Mouse (Mus musculus) gastrocnemius, postnatal 36 days (tissue): ENCODE results near the gene Dnah10. TPM values are rescaled to one million over a fixed set of nuclear protein-coding genes. Genes with fewer than 3 reads are reported as not detected.

ENCODE experiments used
- DNase-seq, 2 experiments: peaks; one replicate each; pipeline ENCODE4 v3.0.0; 2022
- intact Hi-C: fragments of 180-260 bp; cut with DNase I; formaldehyde crosslinking; loops from one replicate; pipeline ENCODE4 v1.15.1; 2025
- total RNA-seq, 2 experiments: library from RNA; stranded (reverse); gene quantifications; 2 replicates each; pipeline ENCODE4 v1.2.3; 2021

Dnah10 gene
- total RNA-seq, 2 experiments from 2014 or later: 0.02 TPM; not detected in 1

DNA sequence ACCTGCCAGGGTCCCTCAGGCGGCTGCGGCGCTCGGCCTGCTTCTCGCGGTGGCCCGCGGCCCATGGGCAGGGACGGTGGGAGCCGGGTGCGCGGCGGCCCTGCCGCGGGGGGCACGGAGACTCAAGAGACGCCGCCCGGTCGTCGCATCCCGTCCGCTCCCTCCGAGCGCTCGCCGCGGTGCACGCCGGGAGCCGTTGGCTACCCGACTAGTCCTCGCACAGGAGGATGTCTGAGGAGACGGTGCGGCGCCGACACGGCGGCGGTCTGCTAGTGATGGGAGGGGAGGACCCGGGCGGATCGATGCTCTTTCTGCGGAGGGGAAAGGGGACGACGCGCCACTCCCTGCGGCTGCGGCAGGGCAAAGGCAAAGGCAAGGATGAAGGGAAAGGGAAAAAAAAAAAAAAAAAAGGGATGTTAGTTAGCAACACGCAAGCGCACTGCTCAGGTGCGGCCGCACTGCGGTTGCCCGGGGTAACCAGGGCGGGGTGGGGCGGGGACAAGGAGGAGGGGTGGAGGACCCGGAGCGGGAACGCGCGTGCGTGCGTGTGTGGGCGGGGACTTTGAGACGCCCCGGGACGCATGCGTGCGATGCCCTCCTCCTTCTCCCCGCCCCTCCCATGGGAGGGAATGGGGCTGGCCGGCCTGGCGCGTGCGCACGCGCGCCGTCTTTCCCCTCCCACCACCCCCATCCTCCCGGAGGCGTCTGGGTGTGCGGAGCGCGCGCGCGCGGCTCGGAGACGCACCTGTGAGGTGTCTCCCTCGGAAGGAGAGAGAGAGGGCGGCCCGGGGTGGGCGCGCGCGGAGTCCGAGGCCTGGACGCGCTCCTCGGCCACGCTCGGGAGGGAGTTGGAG, 137.4 kb downstream of the Dnah10 start, which contains the start of the genes Ccdc92 and Zfp664:
Gene Ccdc92 (minus strand): TSS at position 412 of the 854 bp plus-strand sequence.
Gene Zfp664 (plus strand): TSS at position 679 of the 854 bp plus-strand sequence.
- intact Hi-C loops: no loop called here

DNA sequence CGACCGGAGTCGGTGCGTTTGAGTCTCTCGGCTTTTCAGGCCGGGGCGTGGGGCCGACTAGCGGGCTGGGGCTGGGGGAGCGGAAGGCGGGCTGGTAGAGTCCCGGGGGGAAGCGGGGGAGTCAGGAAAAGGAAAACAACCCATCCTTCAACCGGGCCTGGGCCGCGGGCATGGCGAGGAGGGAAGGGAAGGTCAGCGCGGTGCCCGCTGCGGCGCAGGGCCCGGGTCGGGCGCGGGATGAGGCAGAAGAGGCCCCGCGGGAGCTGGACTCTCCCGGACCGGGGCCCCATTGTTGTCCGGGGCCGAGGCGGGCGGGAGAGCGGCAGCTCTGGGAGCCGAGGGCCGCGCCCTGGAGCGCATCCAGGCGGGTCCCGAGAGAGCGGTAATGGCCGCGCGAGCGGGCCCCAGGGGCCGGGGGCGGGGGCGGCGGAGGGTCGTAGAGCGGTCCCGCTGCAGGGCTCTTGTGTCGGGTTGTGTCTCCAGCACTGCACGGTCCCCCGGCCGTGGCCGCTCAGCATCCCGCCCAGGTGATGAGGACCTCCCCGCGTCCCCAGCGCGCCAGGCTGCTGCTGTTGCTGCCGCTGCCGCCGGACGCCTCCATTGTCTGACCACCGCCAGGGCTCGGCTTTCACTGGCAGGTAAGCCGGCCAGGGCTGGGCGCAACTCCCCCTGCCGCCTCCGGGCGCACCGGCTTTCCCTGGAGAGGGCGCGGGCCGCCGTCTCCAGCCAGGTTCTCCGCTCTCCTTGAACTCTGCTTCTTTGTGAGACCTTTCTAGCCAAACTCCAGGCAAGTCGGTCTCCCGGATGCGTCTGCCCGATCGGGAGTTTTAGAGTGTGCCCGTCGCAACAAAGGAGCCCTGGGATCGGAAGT, 138.2 kb downstream of the Dnah10 start:
- intact Hi-C loops: no loop called here
- DNase-seq: no peak

More for the DNA sequence above, 137.4 kb downstream of the Dnah10 start, which contains the start of the genes Ccdc92 and Zfp664:
- peak; percentile 90 to 96 for DNase-seq

DNA sequence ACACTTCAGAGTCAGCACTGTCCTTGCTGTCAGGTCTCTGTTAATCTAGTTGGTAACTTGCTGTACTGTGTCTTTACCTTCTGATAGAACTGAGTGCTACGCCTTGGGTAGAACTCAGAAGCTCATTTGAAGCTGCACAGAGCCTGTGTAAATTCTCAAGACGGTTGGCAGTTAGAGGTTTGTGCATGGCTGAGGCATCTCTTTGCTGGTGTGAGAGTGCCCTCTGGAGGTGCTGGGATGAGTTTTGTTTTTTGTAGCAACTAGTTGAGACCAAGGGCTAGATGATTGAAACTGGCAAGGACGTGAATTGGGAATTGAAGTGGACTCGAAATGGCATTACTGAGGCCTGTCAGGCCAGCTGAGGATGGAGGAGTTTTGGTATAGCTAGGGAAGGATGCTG, 144.1 kb downstream of the Dnah10 start:
- DNase-seq: peak in 1 of 2 experiments; percentile 40
- intact Hi-C loops: loop anchor here (5.0 kb wide), 1 partner anchor 87 kb away; no protein-coding TSS in a partner anchor

DNA sequence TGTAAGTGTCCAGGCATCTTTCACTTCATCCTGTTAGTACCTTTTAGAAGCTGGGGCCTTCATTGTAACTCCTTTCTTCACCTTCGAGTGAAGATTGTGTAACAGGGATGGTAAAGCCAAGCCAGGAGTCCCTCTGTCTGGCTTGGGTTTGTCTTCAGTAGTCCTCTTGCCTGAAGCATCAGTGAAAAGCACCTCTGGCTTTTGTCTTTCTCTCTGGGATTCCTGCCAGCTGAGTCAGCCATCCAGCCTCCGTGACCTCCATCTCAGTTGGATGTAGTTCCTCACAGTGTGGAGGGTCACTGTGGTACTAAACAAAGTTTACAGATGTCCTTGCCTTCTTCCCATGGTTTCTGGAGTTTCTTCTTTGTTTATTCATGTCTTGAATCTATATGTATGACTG, 147.1 kb downstream of the Dnah10 start:
- intact Hi-C loops: no loop called here
- DNase-seq: no peak

DNA sequence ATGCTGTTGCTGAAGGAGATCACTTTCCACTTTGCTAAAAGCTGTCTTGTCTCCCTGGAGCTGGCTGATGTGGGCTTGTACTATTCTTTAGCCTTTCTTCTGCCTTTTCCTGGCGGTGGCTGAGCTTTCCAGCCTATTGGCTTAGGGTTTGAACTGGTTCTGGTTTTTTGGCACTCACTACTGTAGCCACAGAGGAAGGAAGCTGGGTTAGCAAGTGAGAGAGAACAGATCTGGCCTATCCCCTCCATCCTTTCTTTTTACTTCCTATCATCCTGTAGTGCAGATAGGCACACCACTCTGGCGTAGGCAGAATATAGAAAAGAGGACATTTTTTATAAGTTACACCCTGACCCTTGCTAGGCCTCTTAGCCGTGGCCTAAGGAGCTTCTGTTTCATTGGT, 148.2 kb downstream of the Dnah10 start:
- intact Hi-C loops: no loop called here
- DNase-seq: no peak

DNA sequence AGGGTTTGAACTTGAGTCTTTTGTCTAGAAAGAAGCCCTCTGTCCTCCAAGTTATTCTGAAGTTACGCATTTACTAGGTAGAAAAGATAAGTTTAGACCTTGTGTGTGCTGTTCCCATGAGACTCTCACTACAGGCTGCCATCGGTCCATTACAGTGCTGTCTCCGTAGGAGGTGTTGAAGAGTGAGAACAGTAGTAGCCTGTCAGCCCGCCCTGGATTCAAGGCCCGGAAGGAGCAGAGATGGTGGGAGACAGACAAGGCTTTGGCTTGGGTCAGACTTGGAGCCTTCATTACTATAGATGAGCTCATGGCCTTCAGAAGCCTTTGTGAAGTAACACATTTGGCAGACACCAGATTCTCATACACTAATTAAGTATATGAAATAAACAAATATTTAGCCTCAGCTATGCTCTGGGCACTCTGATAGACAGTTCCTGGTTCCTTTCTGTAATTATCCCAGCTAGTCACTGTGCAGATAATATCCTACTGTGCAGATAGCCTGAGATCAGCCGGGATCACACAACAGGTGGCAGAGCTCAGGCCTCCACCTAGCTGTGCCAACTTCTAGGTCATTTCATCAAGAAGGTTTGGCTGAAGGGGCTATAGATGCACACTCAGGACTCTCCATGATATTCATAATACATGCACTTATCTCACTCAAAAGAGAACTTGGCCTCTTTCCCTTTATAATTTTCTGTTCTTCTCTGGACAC, 149.2 kb downstream of the Dnah10 start:
- intact Hi-C loops: no loop called here
- DNase-seq: no peak

DNA sequence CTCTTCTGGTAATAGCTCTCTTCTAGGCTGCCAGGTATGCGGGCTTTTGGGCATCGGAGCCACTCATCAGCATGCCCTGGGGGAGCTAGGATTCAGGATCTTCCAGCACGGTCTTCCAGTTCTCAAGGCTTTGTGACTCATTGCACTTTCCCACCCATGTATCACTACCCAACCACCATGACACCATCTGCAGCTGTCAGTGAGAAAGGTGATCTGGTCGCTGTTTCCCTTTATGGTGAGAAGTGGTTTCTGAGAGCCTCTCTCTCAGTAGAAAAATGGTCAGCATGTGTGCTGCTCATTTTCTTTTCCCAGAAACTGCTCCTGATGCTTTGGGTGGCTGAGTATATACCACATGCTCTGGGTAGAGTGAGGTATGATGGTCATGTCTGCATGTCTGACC, 154.4 kb downstream of the Dnah10 start:
- no peak for DNase-seq
- intact Hi-C loops: no loop called here

DNA sequence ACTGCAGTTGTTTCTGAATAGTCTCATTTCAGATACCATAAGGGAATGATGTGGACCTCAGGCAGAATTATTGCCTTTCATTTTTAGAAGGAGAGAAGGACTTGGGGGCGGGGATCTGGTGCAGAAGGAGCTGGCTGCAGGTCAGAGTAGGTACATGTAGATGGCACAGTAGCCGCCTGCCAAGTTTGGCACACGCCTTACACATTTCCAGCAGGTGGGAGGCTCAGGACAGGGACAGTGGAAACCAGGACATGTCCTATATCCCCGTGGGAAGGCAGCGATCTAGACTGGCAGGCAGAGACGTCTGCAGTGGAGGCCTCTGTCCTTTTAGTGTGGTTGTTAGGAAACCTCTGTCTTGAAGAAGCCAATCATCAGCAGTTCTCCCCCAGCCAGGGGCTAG, 154.9 kb downstream of the Dnah10 start:
- no peak for DNase-seq
- intact Hi-C loops: no loop called here

DNA sequence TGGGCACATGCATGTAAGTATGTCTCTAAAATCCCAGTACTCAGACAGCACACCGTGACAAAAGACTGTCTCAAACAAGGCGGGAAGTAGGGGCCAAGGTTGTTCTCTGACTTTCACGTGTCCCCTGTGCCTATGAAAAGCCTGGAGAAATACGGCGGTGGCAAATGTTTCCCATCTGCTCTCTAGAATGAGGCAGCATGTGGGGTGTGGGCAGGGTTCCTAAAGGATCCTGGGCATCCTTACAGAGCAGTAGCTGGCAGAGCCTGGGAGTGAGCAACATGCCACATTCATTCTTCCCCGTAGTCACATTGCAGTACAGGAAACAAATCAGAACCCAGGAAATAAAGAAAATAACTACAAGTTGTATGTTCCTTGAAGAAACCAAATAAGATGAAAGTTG, 159.0 kb downstream of the Dnah10 start:
- intact Hi-C loops: no loop called here
- no peak for DNase-seq

Other genes with a start within 250 kb of the Dnah10 start
- 1 to 10 TPM; 3.6 to 4.9 TPM for gene Rilpl2, start 246.7 kb upstream of the Dnah10 start, total RNA-seq
- 10 to 100 TPM; 20.5 to 26.1 TPM for gene Snrnp35, start 242.0 kb upstream of the Dnah10 start, total RNA-seq
- 100 to 1,000 TPM; 197 to 200 TPM for gene Rilpl1, start 193.7 kb upstream of the Dnah10 start, total RNA-seq
- 100 to 1,000 TPM; 133 to 145 TPM for gene Tmed2, start 184.4 kb upstream of the Dnah10 start, total RNA-seq
- gene Ddx55, start 172.2 kb upstream of the Dnah10 start, total RNA-seq: 1 to 10 TPM; 3.1 to 3.6 TPM
- 10 to 100 TPM; 40.2 to 44.4 TPM for gene Eif2b1, start 146.0 kb upstream of the Dnah10 start, total RNA-seq
- 10 to 100 TPM; 12.5 to 13.5 TPM for gene Gtf2h3, start 145.9 kb upstream of the Dnah10 start, total RNA-seq
- 10 to 100 TPM; 28.4 to 30.6 TPM for gene Atp6v0a2, start 96.5 kb upstream of the Dnah10 start, total RNA-seq
- under 1 TPM; 0.10 to 0.27 TPM for gene Ccdc92, start 137.3 kb downstream of the Dnah10 start, total RNA-seq
- gene Zfp664, start 137.6 kb downstream of the Dnah10 start, total RNA-seq: 10 to 100 TPM; 18.9 to 20.0 TPM